Mouse (Mus musculus): ENCODE results near the gene St6galnac5.

The St6galnac5 gene

DNA sequence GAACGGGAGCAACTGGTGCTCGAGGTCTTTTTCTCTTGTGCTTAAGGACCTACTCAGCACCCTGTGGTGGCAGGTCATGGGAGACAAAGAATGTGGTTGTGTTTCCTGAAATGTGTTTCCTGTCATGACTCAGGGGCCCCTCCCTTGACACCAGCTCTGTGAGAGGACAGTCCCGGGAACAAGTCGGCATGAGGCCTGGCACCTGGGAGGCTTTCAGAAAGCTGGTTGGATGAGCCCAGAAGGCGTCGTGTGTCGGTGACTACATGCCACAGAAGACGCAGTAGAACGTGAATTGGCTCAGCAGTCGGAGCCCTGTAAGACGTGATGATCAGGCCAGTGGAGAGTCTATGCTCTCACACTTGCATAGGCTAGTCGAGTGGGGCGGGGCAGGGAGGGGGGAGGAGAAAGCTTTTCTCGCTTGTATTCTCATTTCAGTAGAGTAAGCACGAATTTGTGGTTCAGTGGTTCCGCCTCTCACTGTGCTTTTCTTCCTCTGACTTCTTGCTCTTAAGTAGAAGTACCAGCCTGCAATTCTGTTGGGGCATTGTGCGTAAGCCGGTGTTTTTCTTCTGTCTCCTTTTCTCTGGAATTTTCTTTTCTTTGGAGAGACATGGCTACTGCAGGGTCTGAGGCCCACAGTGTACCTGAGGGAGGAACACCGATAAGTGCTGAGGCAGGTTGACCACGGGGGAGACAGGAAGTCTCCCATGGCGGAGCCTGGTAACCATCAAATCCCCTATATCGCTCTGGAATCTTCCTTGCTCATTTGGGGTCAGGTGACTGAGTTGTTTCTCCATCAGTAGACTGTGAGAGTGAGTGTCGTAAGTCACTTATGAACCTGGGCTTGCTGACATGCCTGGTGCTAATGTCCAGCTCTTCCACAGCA lies 69.6 kb downstream of the St6galnac5 start:
- DNase-seq: no peak

DNA sequence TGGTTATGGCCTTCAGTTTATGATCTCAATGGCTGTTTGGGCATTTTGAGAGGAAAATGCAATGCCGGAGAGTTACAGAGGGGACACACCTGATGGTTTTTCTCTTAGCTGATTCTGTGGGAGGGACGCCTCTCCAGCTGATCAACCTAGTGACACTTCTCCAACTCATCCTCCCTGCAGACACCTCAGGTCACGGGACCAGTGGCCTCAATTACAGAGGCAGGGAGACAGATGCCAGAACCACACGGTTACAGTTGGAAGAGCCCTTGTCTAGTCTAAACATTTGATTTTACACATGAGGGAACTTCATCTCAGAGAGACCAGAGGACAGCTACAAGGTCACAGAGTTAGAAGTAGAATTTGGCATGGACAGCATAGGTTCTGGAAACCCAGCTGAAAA lies 70.5 kb downstream of the St6galnac5 start:
- DNase-seq: no peak

DNA sequence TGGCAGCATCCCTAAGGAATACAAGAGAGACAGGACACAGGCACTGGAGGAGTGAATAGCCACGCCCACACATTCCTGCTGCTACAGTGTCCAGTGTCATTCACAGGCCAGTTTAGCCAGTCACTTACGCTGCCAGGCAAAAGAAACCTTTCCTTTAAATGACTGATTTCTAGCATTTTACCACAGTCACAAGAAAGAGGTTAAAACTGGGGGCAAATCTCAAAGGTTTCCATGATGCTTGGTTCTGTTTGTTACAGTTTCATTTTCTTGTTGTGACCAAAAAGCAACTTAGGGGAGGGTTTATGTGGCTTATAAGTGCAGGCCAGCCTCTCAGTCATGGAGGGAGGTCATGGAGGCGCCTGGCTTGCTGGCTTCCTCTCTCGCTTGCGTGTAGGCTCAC lies 74.4 kb downstream of the St6galnac5 start:
- no peak for DNase-seq

DNA sequence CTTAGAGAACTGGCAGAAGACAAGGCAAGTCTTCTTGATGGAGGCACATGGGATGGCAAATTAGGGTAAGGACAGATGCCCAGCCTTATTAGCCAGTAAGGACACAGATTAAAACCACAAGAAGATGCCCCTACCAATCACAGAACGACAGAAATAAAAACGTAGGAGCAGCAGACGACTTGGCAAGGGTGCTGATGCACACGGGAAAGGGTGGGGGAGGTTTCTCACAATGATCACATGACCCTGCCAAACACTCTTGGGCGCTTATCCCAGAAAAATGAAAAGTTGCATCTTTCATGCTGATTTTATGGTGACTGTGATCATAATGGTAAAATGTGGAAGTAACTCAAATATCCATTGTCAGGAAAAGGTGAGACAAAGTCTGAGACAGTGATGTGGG lies 75.0 kb downstream of the St6galnac5 start:
- no peak for DNase-seq

DNA sequence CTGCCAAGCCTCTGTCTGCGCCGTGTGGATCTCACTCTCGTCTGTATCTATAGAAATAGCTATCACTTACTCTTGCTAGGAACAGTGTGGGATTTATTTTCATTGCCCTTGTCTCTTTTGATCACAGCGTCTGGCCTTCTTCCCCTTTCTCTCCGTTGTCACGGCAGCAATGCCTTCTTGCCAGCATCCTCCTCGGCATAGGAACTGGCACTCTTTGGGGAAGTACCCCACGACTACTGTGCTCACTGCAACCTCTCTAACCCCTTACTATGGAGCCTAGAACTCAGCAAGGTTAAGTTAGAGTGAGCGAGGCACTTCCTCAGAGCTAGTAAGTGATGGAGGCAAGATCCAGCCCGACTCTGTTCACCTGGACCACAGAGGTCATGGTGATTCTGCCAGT lies 76.2 kb downstream of the St6galnac5 start:
- no peak for DNase-seq

DNA sequence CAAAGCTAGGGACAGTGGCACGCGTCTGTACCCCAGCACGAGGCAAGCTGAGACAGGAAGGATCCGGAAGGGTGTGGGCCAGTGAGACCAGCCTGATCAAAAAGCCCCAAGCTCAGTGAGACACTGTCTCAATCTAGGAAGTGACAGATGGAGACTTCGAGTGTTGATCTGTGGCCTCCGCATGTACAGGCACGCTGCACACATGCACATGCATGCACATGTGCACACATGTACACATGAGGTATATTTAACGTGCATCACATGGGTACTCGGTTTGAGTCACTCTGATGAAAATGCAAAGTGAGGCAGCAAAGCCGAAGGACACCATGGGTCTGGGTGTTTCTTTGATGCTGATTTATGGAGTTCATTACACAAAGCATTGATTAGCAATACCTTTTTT lies 77.0 kb downstream of the St6galnac5 start:
- DNase-seq: no peak

DNA sequence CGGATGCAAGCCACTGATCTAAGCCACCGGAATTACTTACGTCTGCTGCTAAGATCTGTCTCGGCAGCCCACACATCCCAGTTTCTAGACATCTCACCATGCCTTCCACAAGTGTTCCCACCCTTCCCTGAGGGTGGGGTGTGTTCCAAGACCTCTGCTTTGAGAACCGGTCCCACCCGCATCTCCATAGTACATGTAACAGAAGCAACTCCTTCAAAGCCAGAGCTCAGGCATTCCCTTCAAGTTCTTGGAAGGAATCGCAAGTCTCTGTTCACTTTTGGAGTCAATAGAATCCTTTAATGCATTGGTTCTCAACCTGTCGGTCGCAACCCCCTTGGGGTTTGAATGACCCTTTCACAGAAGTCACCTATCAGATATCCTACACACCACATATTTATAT lies 83.1 kb downstream of the St6galnac5 start:
- DNase-seq: no peak

DNA sequence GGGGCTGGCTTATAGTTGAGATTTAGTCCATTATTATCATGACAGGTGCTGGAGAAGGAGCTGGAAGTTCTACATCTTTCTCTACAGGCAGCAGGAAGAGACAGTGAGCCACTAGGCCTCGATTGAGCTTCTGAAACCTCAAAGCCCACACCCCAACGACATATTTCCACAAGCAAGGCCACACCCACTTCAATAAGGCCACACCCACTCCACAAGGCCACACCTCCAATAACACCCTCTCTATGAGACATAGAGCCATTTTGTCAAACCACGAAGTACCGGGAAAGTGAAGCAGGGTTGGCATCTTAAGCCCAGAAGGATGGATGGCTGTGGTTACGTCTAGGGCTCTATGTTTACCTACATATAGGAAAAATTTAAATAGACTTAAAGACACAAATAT lies 84.8 kb downstream of the St6galnac5 start:
- DNase-seq: no peak

DNA sequence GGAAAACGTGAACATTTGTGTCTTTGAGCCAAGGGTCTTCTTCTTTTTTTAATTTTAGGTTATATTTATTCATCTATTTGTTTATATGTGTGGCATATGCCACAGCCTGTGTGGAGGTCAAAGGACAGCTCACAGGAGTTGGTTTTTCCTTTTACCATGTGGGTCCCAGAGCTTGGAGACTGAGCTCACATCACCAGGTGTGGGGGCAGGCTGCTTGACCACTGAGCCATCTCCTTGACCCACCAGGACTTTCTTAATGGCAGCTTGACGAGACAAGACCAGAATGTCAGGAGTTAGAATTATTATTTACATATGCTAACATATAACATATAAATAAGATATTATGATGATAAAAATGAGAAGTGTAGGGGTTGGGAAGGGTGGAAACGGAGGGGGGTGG lies 85.9 kb downstream of the St6galnac5 start:
- DNase-seq: no peak

DNA sequence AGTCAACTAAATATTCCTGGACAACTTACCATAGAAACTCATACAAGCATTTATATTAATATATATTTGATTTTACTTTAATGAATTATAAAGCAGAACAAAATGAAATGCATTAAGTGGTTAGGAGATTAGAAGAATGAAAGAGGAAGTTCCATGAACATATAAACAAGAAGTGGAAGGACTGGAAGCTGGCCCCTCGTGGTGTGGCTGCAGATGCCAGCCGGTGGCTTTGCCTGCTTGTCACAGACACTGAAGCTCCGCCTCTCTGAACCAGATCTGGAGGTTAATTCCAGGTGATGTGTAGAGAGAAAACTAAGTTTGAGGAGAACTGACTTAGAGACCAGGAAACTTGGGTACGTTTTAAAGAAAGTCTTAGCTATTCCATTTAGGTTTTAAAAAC lies 87.1 kb downstream of the St6galnac5 start:
- no peak for DNase-seq

DNA sequence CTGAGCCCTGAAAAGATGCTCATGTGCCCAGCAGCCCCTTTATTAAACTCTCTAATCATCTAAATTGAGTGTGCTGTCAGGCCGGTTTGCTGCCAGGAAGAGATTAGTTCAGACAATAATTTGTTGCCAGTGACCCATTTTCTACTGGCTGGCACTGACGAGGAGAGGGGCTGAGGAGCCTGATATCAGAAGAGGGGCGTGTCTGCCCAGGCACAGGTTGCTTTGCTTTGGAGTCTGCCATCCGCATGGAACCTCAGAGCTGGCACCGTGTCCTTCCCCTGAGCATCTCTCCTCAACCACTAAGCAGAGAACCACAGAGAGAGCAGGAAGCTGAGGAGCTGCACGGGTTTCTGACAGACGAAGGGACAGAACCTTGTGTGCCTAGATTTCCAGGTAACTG lies 93.9 kb downstream of the St6galnac5 start:
- DNase-seq: no peak

DNA sequence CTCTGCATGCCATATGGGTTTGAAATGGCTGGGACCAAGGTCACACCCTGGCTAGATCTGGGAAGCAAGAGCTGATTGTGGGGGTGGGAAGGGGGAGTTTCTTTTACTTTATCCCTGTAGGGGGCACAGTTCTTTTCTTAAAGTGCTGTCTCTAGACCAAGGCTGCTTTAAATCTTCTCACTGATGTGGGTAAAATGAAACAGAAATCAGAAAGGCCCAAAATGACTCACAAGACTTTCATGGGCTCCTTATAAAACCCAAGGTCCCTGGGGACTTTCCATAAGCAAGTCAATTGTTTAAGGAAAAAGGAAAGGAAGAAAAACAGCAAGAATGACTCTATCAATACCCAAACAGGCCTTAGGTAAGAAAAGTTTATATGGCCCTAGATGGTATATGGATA lies 95.3 kb downstream of the St6galnac5 start:
- DNase-seq: no peak

DNA sequence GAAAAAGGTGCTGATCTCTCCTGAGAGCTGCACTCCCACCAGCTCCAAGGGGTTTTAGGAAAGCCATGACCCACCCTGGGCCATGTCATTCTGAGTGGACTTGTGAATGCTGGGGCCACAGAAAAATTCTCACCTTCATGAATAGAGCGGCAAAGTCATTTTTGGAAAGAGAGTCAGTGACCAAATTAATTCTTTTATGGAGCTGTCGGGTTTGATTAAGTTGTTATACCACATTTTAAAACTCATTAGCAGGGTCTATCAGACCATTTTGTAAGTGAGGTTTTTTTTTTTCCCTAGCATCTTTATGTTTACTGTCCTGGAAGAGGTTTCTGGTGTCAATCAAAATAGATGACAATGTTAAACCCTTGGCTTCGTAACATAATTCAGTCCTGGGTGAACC lies 98.5 kb downstream of the St6galnac5 start:
- DNase-seq: no peak

DNA sequence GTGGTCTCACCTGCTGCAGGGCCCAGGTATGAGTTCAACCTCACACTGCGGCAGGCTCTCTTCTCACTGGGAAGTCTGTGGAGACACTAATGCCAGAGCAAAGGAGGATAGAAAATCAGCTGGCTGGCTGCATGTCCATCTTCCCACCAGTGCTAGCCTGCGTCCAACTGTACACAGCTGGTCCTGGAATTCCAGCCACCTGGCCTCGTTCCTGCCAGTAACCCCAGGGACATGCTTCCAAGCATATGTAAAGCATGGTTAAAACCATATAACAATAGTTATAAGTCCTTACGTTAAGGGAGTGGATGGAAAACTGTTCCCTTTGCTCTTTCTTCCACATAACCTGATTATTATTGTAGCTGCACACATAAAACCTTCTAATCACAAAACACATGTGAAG lies 100.3 kb downstream of the St6galnac5 start:
- DNase-seq: no peak

DNA sequence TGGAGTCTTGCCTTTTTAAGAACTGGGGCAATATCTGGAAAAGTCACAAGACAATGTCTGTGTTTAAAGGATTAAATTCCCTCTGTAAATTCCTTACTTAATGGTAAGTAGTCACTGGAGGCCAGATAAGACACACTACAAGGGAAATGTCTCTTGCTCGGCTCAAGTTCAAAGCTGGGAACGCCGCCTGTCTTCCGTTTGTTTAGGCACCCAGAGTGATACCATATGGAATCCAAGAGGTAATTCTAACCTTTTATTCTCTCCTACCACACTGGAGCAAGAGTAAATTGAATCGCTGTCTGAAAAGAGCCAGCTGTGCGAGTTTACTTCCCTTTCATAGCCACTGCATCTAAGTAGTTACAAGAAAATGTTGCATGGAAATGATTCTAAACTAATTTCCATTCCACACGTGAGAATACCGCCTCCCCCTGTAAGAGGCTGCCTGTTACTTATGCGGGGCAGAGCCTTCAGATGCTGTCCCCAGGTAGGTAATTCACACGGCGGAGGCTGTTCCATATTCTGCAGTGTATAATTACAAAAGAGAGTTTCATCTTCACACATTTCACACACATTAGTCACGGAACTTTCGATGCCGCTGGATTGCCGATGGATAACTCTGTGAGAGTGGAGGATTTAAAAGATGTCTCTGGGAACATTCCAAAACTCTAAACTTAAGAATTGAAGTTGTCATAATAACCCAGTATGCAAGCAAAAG lies 101.8 kb downstream of the St6galnac5 start:
- DNase-seq: no peak

DNA sequence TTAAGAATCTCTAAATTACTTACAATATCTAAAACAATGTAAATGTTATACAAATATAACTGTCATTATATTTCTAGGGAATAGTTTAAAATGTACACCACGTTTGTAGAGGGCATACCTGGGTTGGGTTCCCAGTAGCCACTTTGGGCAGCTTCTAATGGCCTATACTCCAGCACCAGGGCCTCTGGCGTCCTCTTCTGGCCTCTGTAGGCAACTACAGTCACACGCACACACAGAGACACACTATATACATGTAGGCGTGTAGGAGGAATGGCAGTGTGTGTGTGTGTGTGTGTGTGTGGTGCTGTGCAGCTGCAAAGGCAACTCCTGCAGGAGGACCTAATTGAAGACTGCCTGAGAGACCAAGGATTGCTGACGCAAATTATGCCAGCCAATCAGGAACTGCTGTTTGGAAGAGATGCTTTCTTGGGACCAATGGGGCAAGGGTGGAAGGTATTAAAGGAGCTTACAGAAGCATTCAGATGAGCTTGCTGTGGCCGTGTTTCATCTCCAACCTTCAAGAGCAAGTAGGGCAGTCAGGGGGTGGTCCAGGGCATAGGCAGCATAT lies 106.2 kb downstream of the St6galnac5 start:
- no peak for DNase-seq

DNA sequence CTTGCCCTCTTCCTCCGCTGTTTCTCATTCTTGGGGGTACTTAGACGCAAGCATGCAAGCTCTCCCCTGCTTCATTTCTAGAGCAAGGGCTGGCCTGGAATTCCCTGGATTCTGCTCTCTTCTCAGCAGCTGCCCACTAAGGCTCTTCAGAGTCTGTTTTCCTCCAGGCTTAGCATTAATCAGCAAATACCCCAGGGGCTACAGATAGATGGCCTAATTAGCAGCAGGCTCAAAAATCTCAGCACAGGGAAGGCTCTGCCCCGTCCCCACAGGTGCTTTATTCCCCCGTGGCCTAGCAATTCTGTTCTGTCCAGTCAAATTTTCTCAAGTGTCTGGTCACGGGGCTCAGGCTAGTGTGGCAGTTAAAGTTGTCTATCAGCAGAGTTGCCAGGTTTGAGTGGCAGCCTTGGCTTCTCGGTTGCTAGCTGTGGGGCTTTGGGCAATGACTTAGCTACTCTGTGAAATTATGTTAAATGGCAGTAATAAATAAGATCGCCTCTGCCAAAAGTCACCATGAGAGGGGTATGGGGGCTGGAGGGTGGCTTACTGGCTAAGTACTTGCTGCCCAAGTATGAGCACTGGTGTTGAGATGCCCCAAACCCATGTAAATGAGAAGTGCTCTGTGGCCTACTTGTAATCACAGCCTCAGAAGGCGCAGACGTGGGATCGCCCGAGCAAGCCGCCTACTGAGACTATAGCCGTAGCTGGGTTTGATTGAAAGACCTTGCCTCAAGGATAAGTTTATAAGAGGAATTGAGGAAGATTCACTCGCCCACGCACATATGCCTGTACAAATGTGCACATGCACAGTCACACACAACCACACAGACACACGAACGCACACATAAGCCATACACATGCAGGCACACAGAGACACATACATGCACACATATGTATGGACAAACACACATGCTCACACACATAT lies 107.4 kb downstream of the St6galnac5 start:
- no peak for DNase-seq

DNA sequence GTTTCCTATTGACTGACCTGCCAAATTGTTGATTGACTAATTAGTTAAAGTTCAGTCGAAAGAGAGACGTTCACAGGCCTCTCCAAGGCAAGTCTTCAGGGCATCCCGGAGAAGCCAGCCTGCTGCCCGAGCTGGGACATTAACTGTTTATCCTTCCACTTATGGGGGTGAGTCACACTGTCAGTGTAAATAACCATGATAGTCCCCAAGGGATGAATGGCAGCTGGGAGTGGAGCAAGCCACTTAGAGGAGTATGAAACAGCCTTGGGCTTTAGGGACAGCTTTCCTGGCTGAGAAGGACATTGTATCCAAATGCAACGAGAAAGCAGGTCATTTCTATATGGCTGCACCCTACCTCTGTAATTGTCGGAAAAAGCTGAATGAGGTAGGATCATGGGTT lies 109.5 kb downstream of the St6galnac5 start:
- no peak for DNase-seq

DNA sequence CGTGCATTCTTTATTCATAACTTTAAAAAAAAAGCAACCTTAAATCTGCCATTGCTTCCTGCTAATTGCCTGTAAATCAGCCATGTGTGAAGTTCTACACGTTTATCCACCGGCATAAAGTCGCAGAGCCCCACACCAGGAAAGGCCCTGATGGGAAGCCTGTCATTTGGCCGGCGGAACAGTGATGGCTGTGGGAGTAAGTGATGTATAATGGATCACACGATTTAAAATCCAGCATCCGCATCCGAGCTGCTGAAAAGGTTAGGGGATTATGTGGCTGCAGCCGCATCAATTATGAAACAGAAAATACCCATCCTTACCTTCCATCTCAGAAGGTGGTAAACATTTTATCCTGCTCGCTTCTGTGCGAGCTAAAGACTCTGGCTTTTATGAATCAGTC lies 110.0 kb downstream of the St6galnac5 start:
- no peak for DNase-seq

DNA sequence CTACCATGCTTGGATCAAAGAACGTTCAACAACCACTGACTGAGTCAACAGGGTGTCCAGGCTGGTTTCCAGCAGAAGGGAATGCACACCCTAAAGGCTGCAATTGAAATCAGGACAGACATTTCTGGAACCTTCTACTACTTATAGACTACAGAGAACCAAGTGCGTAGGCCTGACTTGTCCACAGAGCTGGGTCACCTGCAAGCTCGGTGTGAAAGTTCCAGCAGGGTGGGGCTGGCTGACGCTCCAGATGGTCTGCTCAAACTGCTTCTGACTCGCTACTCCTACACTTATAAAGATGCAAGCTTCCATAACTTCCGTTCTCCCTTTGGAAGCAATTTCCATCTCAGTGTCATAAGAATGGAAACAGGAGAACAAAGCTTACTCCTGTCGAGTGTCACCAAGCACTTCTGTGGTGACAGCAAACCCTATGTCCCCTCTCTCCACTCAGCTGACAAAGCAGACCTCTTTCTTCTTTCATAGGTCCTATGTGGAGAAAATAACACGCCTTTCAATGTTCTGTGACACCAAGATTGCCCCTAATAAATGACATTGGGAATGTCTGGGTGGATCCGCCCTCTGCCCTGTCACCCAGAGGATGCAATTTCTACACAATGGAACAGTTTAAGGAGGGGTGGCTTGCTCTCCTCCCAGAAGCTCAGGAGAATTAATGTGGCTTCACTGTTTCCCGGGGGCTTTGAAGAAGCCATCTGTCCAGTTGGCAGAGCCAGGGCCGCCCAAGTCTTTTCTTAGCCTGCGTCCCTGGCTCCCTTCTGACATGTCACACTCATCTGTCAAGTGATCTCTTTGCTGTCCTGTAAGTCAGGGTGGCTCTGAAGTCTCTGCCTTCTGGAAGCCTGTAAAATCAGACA lies 114.2 kb downstream of the St6galnac5 start:
- peak; percentile 10 for DNase-seq

DNA sequence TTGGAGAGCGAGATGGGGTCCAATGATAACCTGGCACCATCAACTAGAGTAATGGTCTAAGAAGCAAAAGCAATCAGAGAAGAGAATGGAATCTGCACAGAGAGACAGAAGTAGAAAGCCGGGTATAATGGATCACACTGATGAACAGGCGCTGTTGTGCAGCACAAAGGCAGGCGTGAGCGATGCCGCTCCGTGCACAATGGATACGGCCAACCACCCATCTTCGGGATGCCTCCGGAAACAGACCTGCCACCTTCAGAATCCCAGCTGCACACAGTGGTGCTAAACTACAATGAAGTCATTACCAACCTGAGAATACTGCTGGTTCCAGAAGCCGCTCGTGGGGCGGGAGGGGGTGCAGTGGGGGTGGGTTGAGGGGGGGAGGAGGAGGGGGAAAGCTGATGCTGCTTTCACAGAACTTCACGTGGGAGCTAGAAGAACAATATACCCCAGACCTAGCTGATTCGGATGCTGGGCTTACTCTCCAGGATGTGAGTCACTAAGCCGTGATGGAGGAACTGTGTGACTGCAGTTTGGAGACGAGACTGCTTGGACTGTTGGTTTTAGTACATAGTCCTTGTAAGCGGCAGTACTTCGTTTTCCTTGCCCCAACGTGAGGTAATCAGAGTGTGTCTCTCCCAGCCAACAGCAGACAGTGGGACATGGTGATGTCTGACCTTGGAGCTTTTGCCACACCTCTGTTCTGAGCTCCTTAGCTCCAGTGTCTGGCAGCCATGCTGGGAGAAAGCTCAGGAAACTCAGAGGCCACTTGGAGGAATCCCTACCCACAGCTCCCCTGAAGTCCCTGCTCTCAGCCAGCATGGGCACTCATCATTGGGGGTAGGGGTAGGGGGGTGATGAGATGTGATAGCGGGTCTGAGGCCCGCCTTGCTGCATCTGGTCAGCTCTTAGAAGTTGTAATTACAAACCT lies 115.7 kb downstream of the St6galnac5 start:
- no peak for DNase-seq
